18 mouse cellular contexts compared by ENCODE assay signal in genomic region chr1:191736425-191736824, GRCm38 (mm10).
"Had no signal": no experiment of that assay in that cellular context is flagged by ENCODE, and none has a peak within 500 bp of the region (broad histone marks: within the 10 kb centered on the region; RNA-seq: fewer than 3 reads in every experiment).

No protein-coding gene starts in this region.

- H3K9ac ChIP-seq: liver, embryonic 14.5 days; lung, embryonic 15.5 days; midbrain, embryonic 12.5 days; midbrain, embryonic 15.5 days; neural tube, embryonic 13.5 days; stomach, embryonic 15.5 days had no signal

- H3K27me3 ChIP-seq: lung, embryonic 15.5 days; midbrain, embryonic 12.5 days; midbrain, embryonic 15.5 days; neural tube, embryonic 13.5 days; stomach, embryonic 15.5 days had no signal

- H3K4me2 ChIP-seq: liver, embryonic 11.5 days; lung, embryonic 15.5 days; midbrain, embryonic 12.5 days; midbrain, embryonic 15.5 days; neural tube, embryonic 13.5 days; stomach, embryonic 15.5 days had no signal

- H3K36me3 ChIP-seq: stomach, embryonic 15.5 days had no signal

- H3K4me3 ChIP-seq: lung, embryonic 15.5 days; midbrain, embryonic 12.5 days; midbrain, embryonic 15.5 days; neural tube, embryonic 13.5 days; stomach, embryonic 15.5 days had no signal

- ATAC-seq: midbrain, embryonic 15.5 days had no signal

- H3K4me1 ChIP-seq: midbrain, embryonic 12.5 days; midbrain, embryonic 15.5 days; neural tube, embryonic 13.5 days; stomach, embryonic 15.5 days had no signal

- DNase-seq: kidney, adult 11 months; kidney, adult 9 months; kidney, postnatal 14 days; kidney, postnatal 4 days; left cerebral cortex, postnatal 4 days; lung, adult 18-20 months; retina, postnatal 1 day; right cerebral cortex, postnatal 25 days; spleen, adult 18-20 months; thymus, postnatal 25 days had no signal

- H3K27ac ChIP-seq: liver, embryonic 14.5 days; lung, embryonic 15.5 days; macrophage; midbrain, embryonic 12.5 days; midbrain, embryonic 15.5 days; neural tube, embryonic 13.5 days; stomach, embryonic 15.5 days had no signal

- H3K9me3 ChIP-seq: lung, embryonic 15.5 days; midbrain, embryonic 12.5 days; midbrain, embryonic 15.5 days; neural tube, embryonic 13.5 days; stomach, embryonic 15.5 days had no signal
